Mouse (Mus musculus): ENCODE results near the gene Tacc2.

DNA sequence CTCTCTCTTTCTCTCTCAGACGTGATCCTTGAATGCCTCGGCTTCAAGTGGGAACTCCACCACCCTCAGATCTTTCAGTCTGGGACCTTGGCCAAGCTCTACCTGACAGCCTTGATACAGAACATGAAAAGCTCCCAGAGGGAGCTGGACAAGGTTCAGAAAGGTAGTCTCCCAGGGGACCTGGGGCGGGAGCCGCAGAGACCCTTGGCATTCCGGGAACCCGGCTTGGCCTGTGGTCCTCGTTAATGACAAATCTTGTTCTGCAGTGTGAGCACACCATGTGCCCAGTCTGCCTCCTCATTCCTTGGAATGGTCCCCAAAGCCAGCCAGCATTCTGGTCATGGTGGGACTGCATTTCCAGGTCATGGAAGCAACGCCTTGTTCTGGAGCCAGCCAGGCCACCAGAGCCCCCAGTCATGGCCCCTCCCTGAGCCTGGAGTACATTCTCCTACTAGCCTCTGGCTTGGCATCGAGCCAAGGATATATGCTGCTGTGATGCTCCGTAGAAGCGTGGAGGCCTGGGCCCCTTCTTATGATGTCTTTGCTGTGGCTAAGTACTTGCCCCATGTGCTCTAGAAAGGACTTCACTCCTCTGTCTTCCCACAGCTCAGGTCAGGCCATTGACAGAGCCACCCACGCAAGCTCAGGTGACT lies 208.8 kb downstream of the Tacc2 start:
- TF ChIP-seq CTCF (IDR thresholded peaks at IDR 0.05; ENCODE audit: low read depth, low read length) (no peak), EP300 (IDR thresholded peaks at IDR 0.05; ENCODE audit: insufficient read depth, low read depth, low read length) (no peak)

Measured in ES-Bruce4 (cell line).